Mouse (Mus musculus) lung, embryonic 14.5 days (tissue): Measurements from ENCODE around the gene Aff3. TPM values are rescaled to one million over a fixed set of nuclear protein-coding genes. Genes with fewer than 3 reads are reported as not detected.

Source experiments
- ATAC-seq: fragments of 200-750 bp; cut with Nextera tagmentation; 2 replicates; pipeline ENCODE4 v1.8.0; 2017; ENCODE audit warnings: mild to moderate bottlenecking, moderate TSS enrichment, moderate library complexity; ENCODE audit not compliant: insufficient read depth
- DNase-seq: peaks from one replicate; pipeline ENCODE4 v3.0.0-alpha.2; 2015
- H3K27ac ChIP-seq: fragments of 300-500 bp; sonication (generic); 2 replicates; pipeline ENCODE4 v1.5.1; 2014; ENCODE audit warnings: low read depth, mild to moderate bottlenecking, moderate library complexity
- H3K27me3 ChIP-seq: fragments of 300-500 bp; sonication (generic); 2 replicates; pipeline ENCODE4 v1.6.1; 2014; ENCODE audit warnings: low read length, control low read depth; ENCODE audit not compliant: insufficient read depth
- H3K36me3 ChIP-seq: fragments of 300-500 bp; sonication (generic); 2 replicates; pipeline ENCODE4 v1.6.1; 2014; ENCODE audit warnings: control low read depth; ENCODE audit not compliant: insufficient read depth
- H3K4me1 ChIP-seq: fragments of 300-500 bp; sonication (generic); 2 replicates; pipeline ENCODE4 v1.6.1; 2014; ENCODE audit warnings: antibody characterized with exemption, control low read depth; ENCODE audit not compliant: insufficient read depth
- H3K4me2 ChIP-seq: fragments of 300-500 bp; sonication (generic); 2 replicates; pipeline ENCODE4 v1.6.1; 2014; ENCODE audit warnings: mild to moderate bottlenecking
- H3K4me3 ChIP-seq: fragments of 300-500 bp; sonication (generic); 2 replicates; pipeline ENCODE4 v1.5.1; 2014; ENCODE audit warnings: low read depth, low read length
- H3K9ac ChIP-seq: fragments of 300-500 bp; sonication (generic); 2 replicates; pipeline ENCODE4 v1.6.1; 2014
- H3K9me3 ChIP-seq: fragments of 300-500 bp; sonication (generic); 2 replicates; pipeline ENCODE4 v1.6.1; 2016; ENCODE audit warnings: low read depth, low read length, control low read depth
- CTCF ChIP-seq: IDR thresholded peaks from 2 replicates; pipeline ENCODE4 v1.5.1; 2016; ENCODE audit warnings: antibody characterized with exemption, low read depth
- WGBS: fragments of 180-500 bp; shearing (Covaris S2); extraction: QIAGEN DNeasy Blood & Tissue Kit; methylation state at CpG from one replicate; pipeline ENCODE4 v1.1.7; 2014; 5-methylcytosine and 5-hydroxymethylcytosine counted together
- polyA plus RNA-seq: library from polyadenylated mRNA; unstranded; fragments of >200 nt; fragmentation: Nextera tagmentation; extraction: Ambion mirVana; gene quantifications from 2 replicates; pipeline ENCODE4 v1.2.1, GENCODE M21; 2014

The Aff3 gene
- polyA plus RNA-seq, 1 experiment from 2014 or later = 15.2 TPM

GRCm38 (mm10) chr1:38401856-38402255 is 262.9 kb downstream of the Aff3 start:
- H3K4me2 ChIP-seq = no peak overlapping the region
- TF ChIP-seq CTCF = no peak
- no peak overlapping the region for H3K9ac ChIP-seq
- H3K27ac ChIP-seq = no peak overlapping the region
- no peaks in the 10 kb centered on the region for H3K9me3 ChIP-seq
- H3K4me3 ChIP-seq = no peak overlapping the region
- 0 out of 2 replicates have a peak, but pooled peaks cover 4% of the 10 kb centered on the region for H3K4me1 ChIP-seq
- WGBS = 35% methylated on average over 4 of the region's 4 CpGs
- no peaks in the 10 kb centered on the region for H3K36me3 ChIP-seq
- no peaks in the 10 kb centered on the region for H3K27me3 ChIP-seq
- DNase-seq = no peak
- peak; percentile 36; the same call in 1 of the 2 replicates for ATAC-seq

- no peak overlapping the region for H3K27ac ChIP-seq
- no peak for TF ChIP-seq CTCF
- DNase-seq (peak; percentile 39), ATAC-seq (0 out of 2 replicates have a peak, but pooled peaks have one; percentile 4)
- H3K4me3 ChIP-seq = no peak overlapping the region
- no peak overlapping the region for H3K9ac ChIP-seq
- no peak overlapping the region for H3K4me2 ChIP-seq
- WGBS = 66% methylated on average over 10 of the region's 10 CpGs
- no peaks in the 10 kb centered on the region for H3K36me3 ChIP-seq
- no peaks in the 10 kb centered on the region for H3K27me3 ChIP-seq
- no peaks in the 10 kb centered on the region for H3K9me3 ChIP-seq
- H3K4me1 ChIP-seq = peaks cover 19% of the 10 kb centered on the region
Measured at GRCm38 (mm10) chr1:38399269-38399668, 265.5 kb downstream of the Aff3 start.

GRCm38 (mm10) chr1:38398566-38398965 is 266.2 kb downstream of the Aff3 start:
- Histone ChIP-seq H3K4me3 (no peak overlapping the region), H3K4me1 (peaks cover 20% of the 10 kb centered on the region), H3K4me2 (no peak overlapping the region), H3K9me3 (no peaks in the 10 kb centered on the region), H3K9ac (no peak overlapping the region), H3K36me3 (no peaks in the 10 kb centered on the region), H3K27me3 (no peaks in the 10 kb centered on the region), H3K27ac (no peak overlapping the region)
- 62% methylated on average over 5 of the region's 5 CpGs for WGBS
- no peak for TF ChIP-seq CTCF
- no peak for DNase-seq
- ATAC-seq = no peak

- no peak for TF ChIP-seq CTCF
- no peaks in the 10 kb centered on the region for H3K27me3 ChIP-seq
- no peak overlapping the region for H3K4me2 ChIP-seq
- H3K4me3 ChIP-seq = no peak overlapping the region
- no peaks in the 10 kb centered on the region for H3K36me3 ChIP-seq
- no peak for ATAC-seq
- peak overlapping the region; percentile 20; the same call in 1 of the 2 replicates for H3K27ac ChIP-seq
- 27% methylated on average over 11 of the region's 11 CpGs for WGBS
- DNase-seq = peak; percentile 23
- no peaks in the 10 kb centered on the region for H3K9me3 ChIP-seq
- H3K4me1 ChIP-seq = peaks cover 20% of the 10 kb centered on the region
- no peak overlapping the region for H3K9ac ChIP-seq
Measured at GRCm38 (mm10) chr1:38395194-38395681, 269.5 kb downstream of the Aff3 start.

GRCm38 (mm10) chr1:38394493-38394892 is 270.3 kb downstream of the Aff3 start:
- Histone ChIP-seq H3K4me2 (no peak overlapping the region), H3K4me1 (peaks cover 20% of the 10 kb centered on the region), H3K9me3 (no peaks in the 10 kb centered on the region), H3K27ac (peak overlapping the region; percentile 58), H3K27me3 (no peaks in the 10 kb centered on the region), H3K36me3 (no peaks in the 10 kb centered on the region), H3K9ac (no peak overlapping the region), H3K4me3 (no peak overlapping the region)
- TF ChIP-seq CTCF = no peak
- 19% methylated on average over 5 of the region's 5 CpGs for WGBS
- peak; percentile 66; the same call in 1 of the 2 replicates for ATAC-seq
- DNase-seq = peak; percentile 77

- Histone ChIP-seq H3K4me1 (peaks cover 20% of the 10 kb centered on the region), H3K36me3 (no peaks in the 10 kb centered on the region), H3K9me3 (no peaks in the 10 kb centered on the region), H3K4me2 (no peak overlapping the region), H3K27me3 (no peaks in the 10 kb centered on the region), H3K27ac (no peak overlapping the region), H3K4me3 (no peak overlapping the region), H3K9ac (no peak overlapping the region)
- no peak for TF ChIP-seq CTCF
- no peak for ATAC-seq
- peak; percentile 28 for DNase-seq
- WGBS = 35% methylated on average over 6 of the region's 6 CpGs
Measured at GRCm38 (mm10) chr1:38393516-38393915, 271.2 kb downstream of the Aff3 start.

- no peak overlapping the region for H3K9ac ChIP-seq
- no peaks in the 10 kb centered on the region for H3K9me3 ChIP-seq
- no peak overlapping the region for H3K27ac ChIP-seq
- peak; percentile 75 for TF ChIP-seq CTCF
- DNase-seq (peak; percentile 93), ATAC-seq (peak; percentile 50; the same call in 1 of the 2 replicates)
- no peaks in the 10 kb centered on the region for H3K36me3 ChIP-seq
- no peak overlapping the region for H3K4me2 ChIP-seq
- H3K4me1 ChIP-seq = peaks cover 20% of the 10 kb centered on the region
- 30% methylated on average over 2 of the region's 2 CpGs for WGBS
- H3K27me3 ChIP-seq = no peaks in the 10 kb centered on the region
- H3K4me3 ChIP-seq = no peak overlapping the region
Measured at GRCm38 (mm10) chr1:38392928-38393327, 271.8 kb downstream of the Aff3 start.

GRCm38 (mm10) chr1:38390886-38391249 is 273.9 kb downstream of the Aff3 start:
- Histone ChIP-seq H3K9me3 (no peaks in the 10 kb centered on the region), H3K9ac (no peak overlapping the region), H3K27ac (no peak overlapping the region), H3K27me3 (no peaks in the 10 kb centered on the region), H3K4me3 (no peak overlapping the region), H3K4me2 (no peak overlapping the region), H3K36me3 (no peaks in the 10 kb centered on the region), H3K4me1 (peaks cover 16% of the 10 kb centered on the region)
- WGBS = 71% methylated on average over 7 of the region's 7 CpGs
- DNase-seq = peak; percentile 61
- no peak for ATAC-seq
- TF ChIP-seq CTCF = peak; percentile 41
